Mouse (Mus musculus) spleen, postnatal 14 days (tissue): ENCODE measurements at regions not wholly inside any gene's neighbourhood (a gene's known extent, or its start where the extent isn't known, plus 50 kb on each side); places are given as distances from the start of the nearest gene placed in this dataset.
"Not testable (repeated sequence)": the region's sequence is repeated elsewhere in the genome, so short reads cannot be mapped to it uniquely, and the experiment has no call there.

ENCODE experiments used
- DNase-seq, 2 experiments: peaks; one replicate each; pipeline ENCODE4 v3.0.0; 2021 to 2022; ENCODE audit warnings: low spot score in 2 of 2

- no peak for DNase-seq
Observed at GRCm38 (mm10) chr12:29368107-29368819, 159.9 kb upstream of the Myt1l start.

DNA sequence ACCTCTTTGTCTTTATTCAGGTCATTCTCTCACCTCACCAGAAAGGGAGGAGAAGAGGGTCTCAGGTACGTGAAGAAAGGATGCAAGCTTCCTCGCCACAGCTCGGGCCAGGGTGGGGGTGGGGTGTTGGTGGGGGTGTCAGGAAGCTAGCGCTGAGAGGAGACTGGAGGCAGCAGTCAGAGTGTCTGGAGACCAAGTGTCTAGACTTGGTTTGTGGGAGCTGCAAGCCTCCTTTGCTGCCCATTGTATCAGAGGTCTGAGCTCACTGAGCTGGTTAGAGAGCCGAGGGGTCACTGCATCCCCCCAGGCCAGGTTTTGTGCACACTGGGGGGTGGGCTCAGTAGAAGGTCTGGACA, 159.4 kb upstream of the Myt1l start:
- no peak for DNase-seq

DNA sequence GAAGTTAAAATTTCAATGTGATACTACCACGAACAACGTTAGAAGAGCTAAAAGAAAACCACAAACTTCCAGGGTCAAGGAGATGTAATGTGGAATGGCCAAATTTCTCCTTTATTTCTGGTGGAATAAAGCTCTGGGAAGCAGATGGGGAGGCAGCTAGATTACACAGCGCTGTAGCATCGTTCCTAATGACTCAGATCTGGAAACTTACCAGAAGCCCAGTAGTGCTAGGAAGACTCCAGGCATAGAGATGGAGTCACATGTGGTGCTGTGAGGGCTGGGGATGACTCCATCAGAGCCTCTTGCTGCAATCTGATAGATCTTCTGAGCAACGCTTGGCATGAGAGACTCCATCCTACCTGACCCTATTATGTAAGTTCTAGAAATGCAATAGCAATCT, 136.4 kb upstream of the Myt1l start:
- DNase-seq, result no peak

- no peak for DNase-seq
Observed at GRCm38 (mm10) chr12:29394271-29394670, 133.9 kb upstream of the Myt1l start.

DNA sequence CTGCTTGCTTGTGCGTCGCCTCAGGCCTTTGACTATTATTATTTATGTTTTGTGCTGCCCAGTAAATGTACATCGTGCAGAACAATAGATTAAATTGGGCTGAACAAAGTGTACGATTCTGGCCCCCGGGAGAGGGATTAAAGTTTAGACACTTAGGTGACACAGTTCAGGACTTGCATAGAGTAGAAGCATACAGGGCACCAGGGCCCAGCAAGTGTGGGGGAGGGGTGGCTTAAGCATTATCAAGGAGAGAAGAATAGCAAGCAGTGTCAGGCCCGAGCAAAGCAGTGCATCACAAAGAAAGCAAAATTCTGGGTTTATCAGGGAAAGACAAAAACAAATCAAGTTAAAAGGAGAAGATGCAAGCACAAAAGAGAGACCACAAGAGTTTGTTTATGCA, 133.3 kb upstream of the Myt1l start:
- no peak for DNase-seq

- DNase-seq, result no peak
Observed at GRCm38 (mm10) chr12:29395401-29395982, 132.7 kb upstream of the Myt1l start.

DNA sequence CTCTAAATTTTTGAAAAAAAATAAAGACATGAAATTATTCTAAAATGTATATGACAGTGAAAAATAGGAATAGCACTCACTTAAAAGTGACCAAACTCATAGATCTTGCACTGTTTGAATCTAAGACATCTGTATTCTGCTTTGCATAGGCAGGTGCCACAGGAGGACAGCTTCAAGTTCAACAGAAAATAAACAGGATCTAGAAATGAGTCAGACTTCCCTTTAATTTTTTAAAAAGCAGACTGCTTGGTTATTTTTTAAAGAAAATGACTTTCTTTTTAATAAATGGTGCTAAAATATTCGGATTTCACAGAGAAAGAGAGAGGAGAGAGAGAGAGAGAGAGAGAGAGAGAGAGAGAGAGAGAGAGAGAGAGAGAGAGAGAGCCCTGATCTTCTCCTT, 123.8 kb upstream of the Myt1l start:
- DNase-seq, result no peak

DNA sequence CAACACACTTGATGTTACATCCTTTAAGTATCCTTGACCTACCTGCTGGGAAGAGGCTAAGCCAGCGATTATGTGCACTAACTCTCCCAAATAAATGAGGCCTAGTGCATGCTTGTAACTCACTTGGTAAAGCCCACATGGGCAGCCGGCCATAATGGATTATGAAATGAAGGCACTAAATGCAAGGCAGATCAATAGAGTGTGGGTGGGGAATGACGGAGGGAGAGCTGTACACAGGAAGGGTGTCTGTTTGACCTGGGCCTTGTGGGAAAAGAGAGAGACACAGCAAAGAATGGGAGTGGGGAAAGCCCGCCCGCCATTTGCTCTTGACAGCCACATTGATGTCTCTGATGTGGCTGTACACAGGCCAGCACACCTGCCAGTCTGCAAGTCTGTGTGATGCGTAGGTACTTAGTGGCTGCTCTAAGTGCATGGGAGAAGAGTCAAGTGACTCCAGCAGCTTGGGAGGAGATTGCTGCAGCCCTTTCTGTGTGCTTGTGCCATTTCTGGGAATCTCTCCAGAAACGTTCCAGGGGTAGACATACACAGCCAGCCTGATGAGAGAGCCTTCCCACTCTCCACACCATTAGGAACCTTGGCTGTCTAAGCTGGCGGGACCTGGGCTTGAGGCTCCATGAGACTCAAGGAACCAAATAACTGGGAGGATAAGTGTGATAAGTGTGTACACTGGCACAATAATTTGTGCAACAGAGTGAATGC, 118.7 kb upstream of the Myt1l start:
- DNase-seq, result no peak

- DNase-seq, result no peak
Observed at GRCm38 (mm10) chr12:29433936-29434335, 94.2 kb upstream of the Myt1l start.

- DNase-seq, result no peak
Observed at GRCm38 (mm10) chr12:29439343-29440019, 88.7 kb upstream of the Myt1l start.

DNA sequence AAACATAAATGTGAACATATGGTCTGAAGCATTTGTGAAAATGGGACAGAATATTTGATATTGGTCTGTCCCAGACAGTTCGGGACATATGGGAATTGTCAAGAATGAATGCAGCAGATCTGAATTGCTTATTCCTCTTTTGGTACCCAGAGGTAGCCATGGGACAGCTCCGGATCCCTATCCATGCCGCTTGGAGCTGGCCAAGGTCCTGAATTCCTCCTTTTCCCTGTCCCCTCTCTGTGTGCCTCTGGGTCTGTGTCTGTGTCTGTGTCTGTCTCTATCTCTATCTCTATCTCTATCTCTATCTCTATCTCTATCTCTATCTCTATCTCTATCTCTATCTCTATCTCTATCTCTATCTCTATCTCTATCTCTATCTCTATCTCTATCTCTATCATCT, 63.0 kb upstream of the Myt1l start:
- DNase-seq, result not testable (repeated sequence)
